Mouse (Mus musculus) frontal cortex, postnatal 36 days (tissue): ENCODE data around the gene Tcte3.
"Not testable (repeated sequence)": the region's sequence is repeated elsewhere in the genome, so short reads cannot be mapped to it uniquely, and the experiment has no call there.

Source experiments
- DNase-seq, 2 experiments: peaks; one replicate each; pipeline ENCODE4 v3.0.0; 2022; ENCODE audit warnings: low spot score in 2 of 2

Gene Tcte3

DNA sequence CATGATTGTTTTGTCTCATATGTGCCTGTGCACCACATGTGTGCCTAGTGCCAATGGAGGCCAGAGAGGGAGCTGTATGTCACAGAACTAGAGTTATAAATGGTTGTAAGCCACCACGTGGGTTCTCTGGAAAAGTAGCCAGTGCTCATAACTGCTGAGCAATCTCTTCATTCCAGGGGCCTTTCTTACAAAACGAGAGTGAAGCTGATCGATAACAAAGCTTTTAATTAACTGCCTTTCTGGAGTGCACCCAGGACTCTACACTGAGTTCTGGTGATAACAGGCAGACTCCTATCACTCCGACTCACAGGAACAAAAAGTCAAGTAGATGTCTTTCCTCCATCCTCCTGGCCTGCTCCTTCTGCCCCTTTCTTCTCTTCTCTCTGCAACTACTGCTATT, 9.9 kb downstream of the Tcte3 start:
- not testable (repeated sequence) for DNase-seq

DNA sequence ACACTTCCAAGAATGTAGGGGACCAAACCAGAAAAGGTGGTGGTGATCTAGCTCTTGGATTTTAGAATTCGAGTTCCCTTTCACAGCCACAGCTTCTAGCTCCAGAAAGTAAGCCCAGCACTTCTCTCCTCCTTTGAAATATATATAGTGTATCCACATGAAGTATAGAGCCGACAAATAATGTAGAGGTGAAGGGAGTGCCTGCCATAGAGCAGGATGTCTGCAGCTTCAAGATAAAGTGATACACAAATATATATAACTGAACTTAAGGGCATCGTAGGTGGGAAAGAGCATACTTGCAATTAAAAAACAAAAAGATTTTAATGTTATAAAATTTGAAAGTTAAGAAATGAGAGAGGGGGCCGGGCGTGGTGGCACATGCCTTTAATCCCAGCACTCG, 15.8 kb downstream of the Tcte3 start:
- not testable (repeated sequence) for DNase-seq

DNA sequence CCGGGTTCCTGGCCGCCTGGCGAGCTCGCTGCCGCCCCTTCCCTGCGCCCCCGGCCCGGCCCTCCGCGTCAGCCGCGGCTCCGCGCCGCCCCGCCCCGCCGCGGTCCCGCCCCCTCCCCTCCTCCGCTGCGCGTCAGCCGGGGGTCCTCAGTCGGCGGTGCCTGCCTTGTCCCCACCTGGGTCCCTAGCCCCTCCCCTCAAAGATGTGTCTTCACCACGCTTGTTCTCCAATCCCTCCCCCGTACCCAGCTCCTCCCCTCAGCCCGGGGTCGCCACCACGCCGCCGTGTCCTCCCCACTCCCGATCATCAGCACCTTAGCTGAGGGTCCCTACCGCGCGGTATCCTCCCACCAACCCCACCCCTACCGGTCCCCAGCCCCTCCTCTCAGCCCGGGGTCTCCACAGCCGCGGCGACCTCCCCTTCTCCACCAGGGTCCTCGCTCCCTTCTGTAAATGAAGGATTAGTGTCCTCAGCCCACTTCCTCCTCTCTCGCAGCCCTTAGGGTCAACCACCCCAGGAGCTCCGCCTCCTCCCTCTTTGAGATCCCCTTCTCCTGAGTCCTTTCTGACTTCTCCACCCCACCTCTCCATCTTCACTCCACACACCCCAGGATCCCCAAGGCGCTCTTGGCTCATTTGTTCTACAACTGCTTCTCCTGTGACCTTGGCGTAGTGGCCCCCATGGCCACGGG, 16.6 kb downstream of the Tcte3 start:
- DNase-seq = not testable (repeated sequence)

- DNase-seq = not testable (repeated sequence)
Measured at GRCm38 (mm10) chr17:15023878-15024492, 17.3 kb downstream of the Tcte3 start.

DNA sequence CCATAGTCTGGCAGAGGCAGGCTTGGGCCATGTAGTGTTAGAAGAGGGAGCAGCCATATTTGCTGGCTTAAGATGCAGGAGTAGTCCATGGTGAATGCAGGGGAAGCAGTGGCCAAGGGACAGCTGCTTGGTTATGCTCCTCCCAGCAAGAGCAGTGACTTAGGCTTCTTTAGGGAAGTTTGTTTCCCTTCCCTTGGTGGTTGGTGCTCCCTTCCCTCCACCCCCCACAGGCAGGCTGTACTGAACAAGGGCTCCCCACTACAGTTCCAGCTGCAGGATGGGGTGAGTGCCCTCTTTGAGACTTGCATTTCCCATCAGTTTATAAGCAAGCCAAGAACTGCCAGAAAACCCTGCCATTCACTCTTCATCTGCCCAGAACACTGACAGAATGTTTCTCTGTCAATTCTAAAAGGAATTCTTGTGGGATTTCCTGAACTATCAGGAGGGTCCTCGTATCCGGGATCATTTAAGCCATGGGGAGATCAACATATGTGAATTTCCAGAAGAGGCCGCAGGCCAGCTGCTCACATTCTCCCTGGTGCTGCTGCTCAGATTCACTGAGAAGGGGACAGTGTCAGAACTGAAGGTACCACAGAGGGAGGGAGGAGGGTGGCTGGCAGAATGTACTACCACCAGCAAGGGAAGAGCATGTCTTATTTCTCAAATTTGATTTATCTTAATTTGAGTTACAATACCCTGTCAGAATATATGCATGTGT, 19.6 kb downstream of the Tcte3 start:
- DNase-seq = peak in 1 of 2 experiments; percentile 29

DNA sequence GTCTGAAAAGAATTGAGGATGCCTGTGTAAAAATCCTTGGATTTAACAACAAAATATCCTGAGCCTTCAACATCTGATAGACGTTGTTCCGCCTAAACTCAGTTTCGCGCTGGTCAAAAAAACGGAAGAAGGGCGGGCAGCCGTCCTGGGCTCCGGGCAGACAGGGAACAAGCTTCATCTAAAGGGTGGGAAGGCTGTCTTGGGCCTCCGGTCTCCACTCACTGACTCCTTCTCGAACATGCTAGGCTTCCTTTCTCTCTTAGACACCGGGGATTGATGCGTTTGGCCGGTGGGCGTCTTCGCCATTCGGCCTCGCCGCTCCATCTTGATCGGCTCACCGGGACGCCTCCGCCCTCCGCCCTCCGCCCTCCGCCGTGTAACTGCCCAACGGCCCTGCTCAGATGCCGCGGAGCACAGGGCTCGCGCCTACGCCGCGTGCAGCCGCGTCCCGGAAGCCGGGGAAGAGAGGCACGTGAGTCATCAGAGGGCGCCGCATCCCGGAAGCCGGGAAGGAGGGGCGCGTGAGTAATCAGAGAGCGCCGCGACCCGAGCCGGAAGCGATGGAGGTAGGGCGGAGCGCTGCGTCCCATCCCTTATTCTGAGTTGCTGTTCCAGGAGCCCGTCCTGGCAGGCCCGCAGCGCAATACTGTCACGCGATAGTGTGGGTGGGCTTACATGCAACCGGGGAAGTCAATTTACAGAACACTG, 31.4 kb downstream of the Tcte3 start, which contains the start of gene Gm3435:
Gene Gm3435, plus strand, starts transcription at position 471 of the 708 bp plus-strand sequence.
- DNase-seq = not testable (repeated sequence)

DNA sequence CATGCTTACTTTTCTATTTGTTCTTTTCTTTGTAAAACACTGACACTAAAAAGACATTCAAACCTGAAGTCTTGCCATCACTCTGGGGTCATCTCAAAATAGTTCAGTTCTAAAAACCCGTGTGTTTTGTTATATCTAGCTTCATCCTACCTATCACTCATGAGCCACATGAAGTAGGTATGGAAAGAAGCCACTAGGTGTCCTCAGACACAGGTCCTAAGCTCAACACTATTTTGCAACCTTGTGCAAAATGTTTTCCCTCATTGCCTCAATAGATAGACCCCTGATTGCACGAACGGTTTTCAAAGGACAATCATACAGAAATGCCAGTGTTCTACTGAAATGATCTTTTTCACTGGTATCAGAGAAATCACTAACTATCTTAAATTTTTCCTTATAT, 32.2 kb downstream of the Tcte3 start:
- not testable (repeated sequence) for DNase-seq

DNA sequence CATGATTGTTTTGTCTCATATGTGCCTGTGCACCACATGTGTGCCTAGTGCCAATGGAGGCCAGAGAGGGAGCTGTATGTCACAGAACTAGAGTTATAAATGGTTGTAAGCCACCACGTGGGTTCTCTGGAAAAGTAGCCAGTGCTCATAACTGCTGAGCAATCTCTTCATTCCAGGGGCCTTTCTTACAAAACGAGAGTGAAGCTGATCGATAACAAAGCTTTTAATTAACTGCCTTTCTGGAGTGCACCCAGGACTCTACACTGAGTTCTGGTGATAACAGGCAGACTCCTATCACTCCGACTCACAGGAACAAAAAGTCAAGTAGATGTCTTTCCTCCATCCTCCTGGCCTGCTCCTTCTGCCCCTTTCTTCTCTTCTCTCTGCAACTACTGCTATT, 41.2 kb downstream of the Tcte3 start:
- not testable (repeated sequence) for DNase-seq

- not testable (repeated sequence) for DNase-seq
Measured at GRCm38 (mm10) chr17:14994140-14994539, 47.1 kb downstream of the Tcte3 start.

- DNase-seq = not testable (repeated sequence)
Measured at GRCm38 (mm10) chr17:14993139-14993832, 48.0 kb downstream of the Tcte3 start.

GRCm38 (mm10) chr17:14992522-14993138, 48.7 kb downstream of the Tcte3 start:
- DNase-seq = not testable (repeated sequence)

DNA sequence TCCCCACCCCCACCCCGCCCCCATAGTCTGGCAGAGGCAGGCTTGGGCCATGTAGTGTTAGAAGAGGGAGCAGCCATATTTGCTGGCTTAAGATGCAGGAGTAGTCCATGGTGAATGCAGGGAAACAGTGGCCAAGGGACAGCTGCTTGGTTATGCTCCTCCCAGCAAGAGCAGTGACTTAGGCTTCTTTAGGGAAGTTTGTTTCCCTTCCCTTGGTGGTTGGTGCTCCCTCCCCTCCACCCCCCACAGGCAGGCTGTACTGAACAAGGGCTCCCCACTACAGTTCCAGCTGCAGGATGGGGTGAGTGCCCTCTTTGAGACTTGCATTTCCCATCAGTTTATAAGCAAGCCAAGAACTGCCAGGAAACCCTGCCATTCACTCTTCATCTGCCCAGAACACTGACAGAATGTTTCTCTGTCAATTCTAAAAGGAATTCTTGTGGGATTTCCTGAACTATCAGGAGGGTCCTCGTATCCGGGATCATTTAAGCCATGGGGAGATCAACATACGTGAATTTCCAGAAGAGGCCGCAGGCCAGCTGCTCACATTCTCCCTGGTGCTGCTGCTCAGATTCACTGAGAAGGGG, 51.1 kb downstream of the Tcte3 start:
- DNase-seq = peak in 1 of 2 experiments; percentile 5

DNA sequence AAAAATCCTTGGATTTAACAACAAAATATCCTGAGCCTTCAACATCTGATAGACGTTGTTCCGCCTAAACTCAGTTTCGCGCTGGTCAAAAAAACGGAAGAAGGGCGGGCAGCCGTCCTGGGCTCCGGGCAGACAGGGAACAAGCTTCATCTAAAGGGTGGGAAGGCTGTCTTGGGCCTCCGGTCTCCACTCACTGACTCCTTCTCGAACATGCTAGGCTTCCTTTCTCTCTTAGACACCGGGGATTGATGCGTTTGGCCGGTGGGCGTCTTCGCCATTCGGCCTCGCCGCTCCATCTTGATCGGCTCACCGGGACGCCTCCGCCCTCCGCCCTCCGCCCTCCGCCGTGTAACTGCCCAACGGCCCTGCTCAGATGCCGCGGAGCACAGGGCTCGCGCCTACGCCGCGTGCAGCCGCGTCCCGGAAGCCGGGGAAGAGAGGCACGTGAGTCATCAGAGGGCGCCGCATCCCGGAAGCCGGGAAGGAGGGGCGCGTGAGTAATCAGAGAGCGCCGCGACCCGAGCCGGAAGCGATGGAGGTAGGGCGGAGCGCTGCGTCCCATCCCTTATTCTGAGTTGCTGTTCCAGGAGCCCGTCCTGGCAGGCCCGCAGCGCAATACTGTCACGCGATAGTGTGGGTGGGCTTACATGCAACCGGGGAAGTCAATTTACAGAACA, 62.8 kb downstream of the Tcte3 start, which contains the start of the genes 9030025P20Rik and Gm3417:
Gene 9030025P20Rik, plus strand, starts transcription at position 107 of the 677 bp plus-strand sequence.
Gene Gm3417, minus strand, starts transcription at position 429 of the 677 bp plus-strand sequence.
- DNase-seq = not testable (repeated sequence)

- DNase-seq = not testable (repeated sequence)
Measured at GRCm38 (mm10) chr17:14977718-14978361, 63.4 kb downstream of the Tcte3 start.
